Mouse (Mus musculus) CH12F3 (cell line): ENCODE data around the gene Gm4969.
"Not testable (repeated sequence)": the region's sequence is repeated elsewhere in the genome, so short reads cannot be mapped to it uniquely, and the experiment has no call there.

Experiments used
- in situ Hi-C: fragments of 300-500 bp; cut with MboI; formaldehyde crosslinking; loops from 2 replicates; pipeline ENCODE4 v1.14.3; 2020; ENCODE audit warnings: low sequenced_read_pairs

Gene Gm4969

GRCm38 (mm10) chr7:19075723-19076585 is 42.2 kb downstream of the Gm4969 start, which contains the start of gene Dmwd:
TSS of gene Dmwd (plus strand) at chr7:19076227.
- in situ Hi-C loops, result no loop called here

- in situ Hi-C loops, result no loop called here
Measured at GRCm38 (mm10) chr7:19075231-19075630, 42.9 kb downstream of the Gm4969 start.

- in situ Hi-C loops, result no loop called here
Measured at GRCm38 (mm10) chr7:19074494-19074893, 43.7 kb downstream of the Gm4969 start.

DNA sequence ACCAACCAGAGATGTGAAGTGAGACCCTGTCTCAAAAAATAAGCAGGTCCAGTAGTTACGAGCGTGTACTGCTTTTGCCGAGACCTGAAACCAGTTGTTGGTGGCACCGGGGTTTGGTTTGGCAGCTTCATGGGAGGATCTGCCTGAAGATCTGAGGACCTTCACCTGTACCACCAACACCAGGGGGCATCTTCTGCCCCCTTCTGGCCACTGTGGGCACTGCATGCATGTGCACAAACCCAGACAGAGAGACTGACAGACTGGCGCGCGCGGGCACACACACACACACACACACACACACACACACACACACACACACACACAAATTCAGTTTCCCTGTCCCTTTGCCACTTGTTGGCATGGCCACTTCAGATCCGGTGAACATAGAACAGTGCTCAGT is 44.7 kb downstream of the Gm4969 start:
- in situ Hi-C loops, result no loop called here

DNA sequence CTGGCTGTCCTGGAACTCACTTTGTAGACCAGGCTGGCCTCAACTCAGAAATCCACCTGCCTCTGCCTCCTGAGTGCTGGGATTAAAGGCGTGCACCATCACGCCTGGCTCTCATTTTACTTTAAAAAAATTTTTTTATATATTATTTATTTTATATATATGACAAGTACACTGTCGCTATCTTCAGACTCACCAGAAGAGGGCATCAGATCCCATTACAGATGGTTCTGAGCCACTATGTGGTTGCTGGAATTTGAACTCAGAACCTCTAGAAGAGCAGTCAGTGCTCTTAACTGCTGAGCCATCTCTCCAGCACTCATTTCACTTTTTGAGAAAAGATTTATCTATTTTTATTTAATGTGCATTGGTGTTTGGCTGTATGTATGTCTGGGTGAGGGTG is 47.1 kb downstream of the Gm4969 start:
- in situ Hi-C loops, result not testable (repeated sequence)

DNA sequence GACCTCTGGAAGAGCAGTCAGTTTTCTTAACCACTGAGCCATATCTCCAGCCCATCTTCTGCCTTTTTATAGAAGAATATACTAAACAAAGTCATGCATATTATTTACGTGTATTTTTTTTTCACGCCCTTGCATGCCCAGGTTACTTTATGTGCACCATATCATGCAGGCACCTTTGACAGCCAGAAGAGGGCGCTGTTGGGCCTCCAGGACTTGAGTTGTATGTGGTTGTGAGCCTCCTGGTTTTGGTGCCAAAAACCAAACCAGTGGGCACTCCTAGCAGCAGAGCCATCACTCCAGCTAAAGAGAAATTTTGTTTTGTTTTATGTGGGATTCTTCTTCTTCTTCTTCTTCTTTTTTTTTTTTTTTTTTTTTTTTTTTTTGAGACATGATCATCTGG is 48.7 kb downstream of the Gm4969 start:
- in situ Hi-C loops, result no loop called here

DNA sequence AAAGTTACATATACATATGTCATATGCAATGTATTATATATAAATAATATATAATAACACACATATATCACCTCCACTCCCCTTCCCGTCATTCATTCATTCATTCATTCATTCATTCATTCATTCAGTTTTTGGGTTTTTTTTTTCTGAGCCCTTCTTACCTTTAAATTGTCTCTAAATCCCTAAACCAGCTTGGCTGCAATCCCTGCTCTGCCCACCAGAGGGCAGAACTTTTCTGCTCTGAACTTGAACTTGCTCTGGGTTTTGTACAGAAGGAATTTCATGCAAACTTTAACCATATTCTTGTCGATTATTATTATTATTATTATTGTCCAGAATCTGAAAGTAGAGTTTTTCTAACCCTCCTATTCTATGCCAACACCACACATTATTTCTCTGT is 49.5 kb downstream of the Gm4969 start:
- in situ Hi-C loops, result no loop called here

DNA sequence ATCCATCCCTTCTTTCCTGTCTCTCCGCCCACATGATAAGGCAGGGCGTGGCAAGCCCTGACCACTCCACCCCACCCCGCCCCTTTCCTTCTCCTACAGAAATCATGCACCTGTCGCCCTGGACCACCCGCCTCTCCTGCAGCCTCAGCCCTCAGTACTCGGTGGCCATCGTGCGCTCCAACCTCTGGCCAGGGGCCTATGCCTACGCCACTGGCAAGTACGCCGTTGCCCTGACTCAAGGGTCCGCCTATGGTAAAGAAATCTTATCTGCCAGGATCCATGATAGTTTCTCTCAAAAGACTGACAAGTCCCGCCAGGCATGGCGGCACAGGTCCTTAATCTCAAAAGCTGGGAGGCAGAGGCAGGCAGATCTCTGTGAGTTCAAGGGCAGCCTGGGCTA is 50.2 kb downstream of the Gm4969 start:
- in situ Hi-C loops, result no loop called here

GRCm38 (mm10) chr7:19067063-19067462 is 51.1 kb downstream of the Gm4969 start:
- in situ Hi-C loops, result no loop called here

GRCm38 (mm10) chr7:19065896-19066295 is 52.3 kb downstream of the Gm4969 start:
- in situ Hi-C loops, result no loop called here

DNA sequence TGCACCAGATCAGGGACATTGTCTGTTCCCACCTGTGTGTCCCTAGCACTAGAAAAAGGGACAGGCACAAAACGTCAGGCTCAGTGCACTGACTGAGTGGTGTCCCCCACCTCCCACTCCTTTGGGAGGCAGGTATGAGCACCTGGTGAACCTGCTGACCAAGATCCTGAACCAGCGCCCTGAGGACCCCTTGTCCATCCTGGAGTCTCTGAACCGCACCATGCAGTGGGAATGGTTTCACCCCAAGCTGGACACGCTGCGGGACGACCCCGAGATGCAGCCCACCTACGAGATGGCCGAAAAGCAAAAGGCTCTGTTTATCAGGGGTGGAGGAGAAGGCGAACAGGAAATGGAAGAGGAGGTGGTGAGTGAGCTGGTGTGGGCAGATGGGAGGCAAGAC is 60.8 kb downstream of the Gm4969 start:
- in situ Hi-C loops, result no loop called here

DNA sequence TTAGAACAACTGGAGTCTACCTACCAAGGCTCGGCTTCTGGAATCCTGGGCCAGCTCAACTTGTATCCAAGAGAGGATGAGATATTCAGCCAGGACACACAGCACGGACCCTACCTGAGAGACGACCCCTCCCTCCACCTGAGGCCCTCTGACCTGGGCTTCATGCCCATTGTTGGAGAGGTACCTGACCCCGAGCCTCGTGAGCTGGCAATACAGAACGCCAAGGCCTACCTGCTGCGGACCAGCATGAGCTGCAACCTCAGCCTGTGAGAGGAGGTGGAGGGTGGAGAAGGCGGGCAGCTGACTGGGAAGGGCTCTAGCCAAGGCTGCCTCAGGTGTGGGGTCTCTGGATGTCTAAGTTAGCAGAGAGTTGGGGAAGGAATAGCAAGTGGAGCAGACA is 63.1 kb downstream of the Gm4969 start:
- in situ Hi-C loops, result no loop called here

DNA sequence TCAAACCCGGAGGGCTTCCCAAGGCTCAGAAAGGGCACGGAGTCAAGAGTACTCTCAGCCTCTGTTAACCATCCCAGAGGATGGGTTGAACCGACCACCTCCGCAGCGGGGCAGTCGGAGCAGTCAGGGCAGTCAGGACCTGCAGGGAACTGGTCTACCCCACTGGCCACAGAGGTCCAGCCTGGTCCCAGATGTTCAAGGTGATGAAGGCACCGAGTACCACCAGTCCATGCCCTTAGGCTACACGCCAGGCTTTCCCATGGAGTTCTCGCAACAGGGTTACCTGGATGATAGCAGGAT is 63.4 kb downstream of the Gm4969 start:
- in situ Hi-C loops, result no loop called here

DNA sequence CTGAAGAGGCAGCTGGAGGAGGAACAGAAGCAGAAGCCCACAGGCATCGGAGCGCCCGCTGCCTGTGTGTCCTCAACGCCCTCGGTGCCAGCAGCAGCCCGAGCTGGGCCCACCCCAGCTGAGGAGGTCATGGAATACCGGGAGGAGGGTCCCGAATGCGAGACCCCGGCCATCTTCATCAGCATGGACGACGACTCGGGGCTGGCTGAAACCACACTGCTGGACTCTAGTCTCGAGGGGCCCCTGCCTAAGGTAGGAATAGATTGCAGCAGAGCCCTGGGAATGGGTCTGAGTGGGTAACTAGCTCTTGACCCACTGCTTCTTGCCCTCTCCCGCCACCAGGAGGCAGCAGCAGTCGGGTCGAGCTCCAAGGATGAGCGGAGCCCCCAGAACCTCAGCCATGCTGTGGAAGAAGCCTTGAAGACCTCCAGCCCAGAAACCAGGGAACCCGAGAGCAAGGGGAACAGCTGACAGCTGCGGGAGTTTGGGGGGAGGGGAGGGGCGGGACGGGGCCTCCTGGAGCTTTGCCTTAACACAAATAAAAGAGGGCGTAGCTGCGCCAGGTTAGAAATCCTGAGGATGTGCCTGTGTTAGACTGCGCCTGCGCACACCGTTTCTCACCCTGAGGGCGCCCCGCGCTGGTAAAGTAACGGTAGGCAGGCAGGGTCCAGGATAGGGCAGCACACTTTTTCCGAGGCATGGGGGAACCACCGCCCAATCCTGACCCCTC is 64.0 kb downstream of the Gm4969 start, which contains the start of gene Rsph6a:
Rsph6a (plus strand) TSS at position 644 of the 730 bp plus-strand sequence.
- in situ Hi-C loops, result no loop called here

- in situ Hi-C loops, result no loop called here
Measured at GRCm38 (mm10) chr7:19053136-19053532, 65.0 kb downstream of the Gm4969 start.

DNA sequence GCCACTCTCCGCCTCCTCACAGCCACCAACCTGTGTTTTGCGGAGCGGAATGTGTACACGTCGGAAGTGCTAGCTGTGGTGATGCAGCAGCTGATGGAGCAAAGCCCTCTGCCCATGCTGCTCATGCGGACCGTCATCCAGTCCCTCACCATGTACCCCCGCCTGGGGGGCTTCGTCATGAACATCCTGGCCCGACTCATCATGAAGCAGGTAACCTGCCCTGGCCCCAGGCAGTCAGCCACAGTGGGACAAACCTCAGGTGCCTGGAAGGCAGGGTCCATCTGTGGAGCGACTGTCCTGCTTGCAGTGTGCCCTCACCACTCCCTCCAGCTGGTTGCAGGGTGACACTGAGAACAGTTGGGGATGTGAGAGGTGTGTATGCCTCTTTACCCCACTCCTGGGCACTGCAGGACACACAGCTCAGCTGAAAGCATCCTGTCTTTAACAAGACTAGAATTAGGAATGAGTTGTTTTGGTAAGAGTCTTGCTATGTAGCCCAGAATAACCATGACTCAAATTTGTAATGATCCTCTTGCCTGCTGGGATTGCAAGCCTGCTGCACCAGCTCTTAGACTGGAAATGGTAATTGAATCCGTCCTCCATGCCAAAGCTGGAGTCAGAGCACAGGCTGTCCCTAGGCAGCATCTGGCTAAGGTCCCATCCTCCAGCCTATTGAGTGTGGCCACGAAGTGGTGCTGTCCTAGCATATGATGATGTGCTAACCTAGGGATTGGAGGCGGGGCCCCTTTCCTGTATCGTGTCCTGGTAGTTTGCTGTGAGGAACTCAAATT is 65.6 kb downstream of the Gm4969 start:
- in situ Hi-C loops, result no loop called here

- in situ Hi-C loops, result no loop called here
Measured at GRCm38 (mm10) chr7:19051161-19051560, 67.0 kb downstream of the Gm4969 start.

- in situ Hi-C loops, result no loop called here
Measured at GRCm38 (mm10) chr7:19050172-19050571, 68.0 kb downstream of the Gm4969 start.

- in situ Hi-C loops, result no loop called here
Measured at GRCm38 (mm10) chr7:19049252-19049651, 68.9 kb downstream of the Gm4969 start.
